Mouse (Mus musculus): ENCODE results near the gene Lrrc34. TPM values are rescaled to one million over a fixed set of nuclear protein-coding genes. Genes with fewer than 3 reads are reported as not detected.

Lrrc34 gene
- total RNA-seq, 1 experiment from 2014 or later: 0.45 TPM

DNA sequence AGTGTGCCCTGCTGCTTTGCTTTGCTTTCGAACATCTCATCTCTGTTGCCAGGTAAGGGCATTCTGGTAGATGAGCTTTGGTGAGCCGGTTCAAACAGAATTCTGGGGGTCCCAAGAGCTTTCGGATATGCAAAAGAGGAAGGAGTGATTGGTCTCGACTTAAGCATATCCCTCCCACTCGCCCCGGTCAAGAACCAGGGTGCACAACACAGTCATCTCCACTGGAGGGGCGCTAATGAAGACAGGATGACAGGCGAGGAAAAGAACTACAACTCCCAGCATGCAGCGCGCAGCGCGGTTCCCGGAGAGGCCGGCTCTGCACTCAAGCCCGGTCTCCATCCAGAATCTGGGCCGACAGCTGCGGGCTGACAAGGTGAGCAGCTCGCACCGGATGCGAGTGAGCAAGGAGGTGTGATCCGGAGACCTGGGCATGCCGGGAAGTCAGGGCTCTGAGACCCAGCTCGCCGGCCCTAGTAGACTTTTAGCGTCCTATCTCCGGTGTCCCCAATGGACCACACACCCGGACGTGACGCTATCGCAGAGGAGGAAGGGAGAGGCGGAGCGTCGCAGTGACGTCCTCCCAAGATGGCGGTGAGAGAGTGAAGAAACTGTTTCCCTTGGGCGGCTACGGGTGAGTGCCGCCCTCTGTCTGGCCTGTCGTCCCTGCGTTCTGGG lies 45.5 kb downstream of the Lrrc34 start, which contains the start of gene Mynn:
Mynn (plus strand) TSS at position 1 of the 675 bp plus-strand sequence.
- ATAC-seq (replicated peaks in 1 of 2; ENCODE audit: insufficient read depth in 1 of 2, low FRiP score in 2 of 2, low TSS enrichment in 1 of 2, low read depth in 1 of 2, poor library complexity in 2 of 2, severe bottlenecking in 2 of 2): peak; percentile 85 to 87

DNA sequence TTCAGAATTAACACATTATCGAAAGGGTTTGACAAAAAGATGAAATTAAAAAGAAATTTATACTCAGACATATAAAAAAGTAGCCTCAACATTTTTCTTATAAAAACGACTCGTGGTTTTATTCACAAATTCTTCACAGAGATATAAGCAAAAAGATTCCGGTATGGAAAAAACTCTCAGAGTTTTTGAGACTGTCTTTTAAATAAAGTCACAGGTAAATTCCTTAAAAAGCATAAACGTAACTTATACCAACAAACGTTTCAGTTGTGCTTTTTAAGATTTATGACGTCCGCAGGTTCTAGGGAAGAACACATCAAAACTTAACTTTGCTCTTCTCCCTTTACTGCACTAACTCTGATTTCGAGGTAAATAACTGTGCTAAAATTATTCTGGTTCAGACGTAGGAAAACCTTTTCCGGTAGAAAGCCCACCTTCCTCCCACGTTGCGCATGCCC lies 46.0 kb downstream of the Lrrc34 start:
- ATAC-seq (replicated peaks in 1 of 2; ENCODE audit: insufficient read depth in 1 of 2, low FRiP score in 2 of 2, low TSS enrichment in 1 of 2, low read depth in 1 of 2, poor library complexity in 2 of 2, severe bottlenecking in 2 of 2): no peak

DNA sequence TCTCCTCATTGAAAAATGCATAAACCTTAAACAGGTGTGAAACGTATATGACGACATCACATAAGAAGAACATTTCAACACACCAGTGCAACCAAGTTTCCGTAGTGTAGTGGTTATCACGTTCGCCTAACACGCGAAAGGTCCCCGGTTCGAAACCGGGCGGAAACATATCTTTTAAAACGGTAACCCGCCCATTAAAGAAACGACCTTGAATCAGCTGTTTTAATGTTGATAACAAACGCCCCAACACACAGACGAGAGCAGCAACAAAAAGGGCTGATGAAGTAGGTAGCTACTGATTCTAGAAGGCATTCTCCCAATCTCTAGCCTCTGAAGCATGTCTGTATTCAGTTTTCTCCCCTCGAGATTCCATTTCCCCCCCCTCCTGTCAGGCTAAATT lies 46.5 kb downstream of the Lrrc34 start:
- peak; percentile 7 to 9; a peak in 1 of 4 replicates for ATAC-seq (replicated peaks in 1 of 2; ENCODE audit: insufficient read depth in 1 of 2, low FRiP score in 2 of 2, low TSS enrichment in 1 of 2, low read depth in 1 of 2, poor library complexity in 2 of 2, severe bottlenecking in 2 of 2)

DNA sequence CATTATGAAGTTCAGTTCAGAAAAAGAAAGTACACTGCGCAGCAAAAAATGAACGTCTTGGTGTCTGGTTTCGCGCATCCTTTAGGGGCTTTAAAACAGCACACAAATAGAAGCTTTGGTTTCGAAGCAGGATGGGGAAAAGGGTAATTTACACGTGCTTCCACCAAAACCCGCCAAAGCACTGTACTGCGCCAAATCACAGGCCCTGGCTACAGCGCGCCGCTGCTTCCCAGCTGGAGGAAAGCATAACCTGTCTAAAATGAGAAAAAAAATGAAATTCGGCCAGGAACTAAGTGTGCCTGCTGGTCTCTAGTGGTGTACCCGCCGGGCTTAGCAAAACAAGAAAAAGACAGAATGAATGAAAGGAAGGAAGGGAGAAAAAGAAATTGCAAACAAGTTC lies 47.0 kb downstream of the Lrrc34 start:
- ATAC-seq (replicated peaks in 1 of 2; ENCODE audit: insufficient read depth in 1 of 2, low FRiP score in 2 of 2, low TSS enrichment in 1 of 2, low read depth in 1 of 2, poor library complexity in 2 of 2, severe bottlenecking in 2 of 2): no peak

DNA sequence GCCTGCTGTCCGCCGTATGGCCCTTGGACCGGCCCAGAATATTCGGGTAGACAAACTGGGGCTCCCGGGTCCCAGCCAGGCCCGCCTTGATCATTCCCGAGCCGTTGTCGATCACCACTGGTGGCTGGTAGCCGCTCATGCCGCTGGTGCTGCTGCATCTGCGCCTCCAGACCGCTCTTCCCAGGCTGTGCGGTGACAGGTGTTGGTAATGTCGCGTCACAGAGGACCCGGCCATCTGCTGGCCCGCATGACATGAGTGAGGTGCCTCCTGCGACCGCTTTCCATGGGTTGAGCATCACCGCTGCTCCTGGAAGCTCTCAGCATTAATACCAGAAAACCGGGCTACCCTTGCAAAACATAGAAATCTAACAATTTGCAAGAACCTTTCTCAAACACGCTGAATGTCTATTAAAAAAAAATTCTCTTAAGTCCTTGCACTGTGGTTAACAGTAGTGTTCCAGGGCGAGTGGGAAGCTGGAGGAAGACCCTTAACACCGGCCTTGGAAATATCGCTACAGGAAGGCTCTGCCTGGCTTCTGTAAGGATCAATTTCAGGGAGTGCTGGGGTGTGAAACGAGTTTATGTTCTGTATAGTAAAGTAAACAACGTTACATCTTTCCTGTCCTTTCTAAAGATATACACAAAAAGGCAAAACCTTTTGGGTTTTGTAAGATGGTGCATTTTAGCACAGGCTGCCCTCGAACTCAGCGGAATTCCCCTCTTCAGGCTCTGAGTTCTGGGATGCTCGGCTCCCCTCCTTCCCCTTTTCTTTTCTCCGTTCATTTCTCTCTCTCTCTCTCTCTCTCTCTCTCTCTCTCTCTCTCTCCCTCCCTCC lies 47.7 kb downstream of the Lrrc34 start, which contains the start of gene Actrt3:
Actrt3 (minus strand) TSS at position 229 of the 835 bp plus-strand sequence.
- ATAC-seq (replicated peaks in 1 of 2; ENCODE audit: insufficient read depth in 1 of 2, low FRiP score in 2 of 2, low TSS enrichment in 1 of 2, low read depth in 1 of 2, poor library complexity in 2 of 2, severe bottlenecking in 2 of 2): no peak

DNA sequence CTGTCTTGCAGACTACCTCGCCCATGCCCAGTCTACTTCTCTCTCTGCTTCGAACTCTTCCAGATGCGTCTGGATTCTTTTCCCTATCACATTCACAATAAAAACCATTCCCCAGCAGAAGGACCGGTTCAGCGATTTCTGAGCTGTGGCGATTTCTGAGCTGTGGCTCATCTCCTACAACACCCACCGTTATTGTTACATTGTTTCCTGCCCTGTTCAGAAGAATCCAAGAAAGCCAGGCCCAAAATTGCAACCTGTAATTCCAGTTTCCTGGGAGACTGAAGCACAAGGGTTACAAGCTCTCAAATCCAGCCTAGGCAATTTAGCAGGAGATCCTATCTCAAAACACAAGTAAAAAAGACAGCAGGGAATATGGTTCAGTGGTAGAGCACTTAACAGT lies 50.4 kb downstream of the Lrrc34 start:
- no peak for ATAC-seq (replicated peaks in 1 of 2; ENCODE audit: insufficient read depth in 1 of 2, low FRiP score in 2 of 2, low TSS enrichment in 1 of 2, low read depth in 1 of 2, poor library complexity in 2 of 2, severe bottlenecking in 2 of 2)

DNA sequence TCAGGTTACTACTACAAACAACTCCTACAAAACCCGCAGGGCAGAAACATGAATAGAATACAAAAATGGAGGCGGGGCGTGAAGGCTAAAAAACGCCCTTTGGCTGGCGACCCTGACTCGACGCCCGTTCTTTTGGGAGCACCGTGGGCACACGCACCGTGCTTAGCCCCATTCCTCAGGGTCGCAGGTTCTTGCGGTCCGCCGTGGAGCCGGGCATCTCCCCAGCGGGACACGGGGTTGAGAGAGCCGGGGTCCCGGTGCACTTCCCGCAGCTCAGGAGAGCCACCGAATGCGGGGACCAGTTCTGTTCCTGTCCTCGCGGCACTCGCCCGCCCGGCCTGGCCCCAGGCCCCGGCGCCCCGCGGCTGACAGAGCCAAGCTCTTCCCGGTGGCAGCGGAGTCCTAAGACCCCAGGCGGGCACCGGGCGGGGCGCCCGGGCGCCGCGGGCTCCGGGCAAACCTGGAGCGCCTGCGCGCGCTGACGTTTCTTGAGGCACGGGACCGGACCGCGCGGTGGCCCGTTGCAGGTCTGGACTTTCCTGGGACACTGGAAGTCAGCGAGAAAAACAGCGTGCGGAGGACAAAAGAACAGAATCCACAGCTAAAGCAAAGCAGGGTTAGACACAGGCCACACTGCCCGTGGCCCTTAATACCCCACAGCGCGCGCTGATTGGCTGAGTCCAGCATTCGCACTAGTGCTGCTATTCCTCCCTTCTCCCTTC lies 52.4 kb downstream of the Lrrc34 start:
- ATAC-seq (replicated peaks in 1 of 2; ENCODE audit: insufficient read depth in 1 of 2, low FRiP score in 2 of 2, low TSS enrichment in 1 of 2, low read depth in 1 of 2, poor library complexity in 2 of 2, severe bottlenecking in 2 of 2): peak; percentile 16 to 23; a peak in 1 of 4 replicates

DNA sequence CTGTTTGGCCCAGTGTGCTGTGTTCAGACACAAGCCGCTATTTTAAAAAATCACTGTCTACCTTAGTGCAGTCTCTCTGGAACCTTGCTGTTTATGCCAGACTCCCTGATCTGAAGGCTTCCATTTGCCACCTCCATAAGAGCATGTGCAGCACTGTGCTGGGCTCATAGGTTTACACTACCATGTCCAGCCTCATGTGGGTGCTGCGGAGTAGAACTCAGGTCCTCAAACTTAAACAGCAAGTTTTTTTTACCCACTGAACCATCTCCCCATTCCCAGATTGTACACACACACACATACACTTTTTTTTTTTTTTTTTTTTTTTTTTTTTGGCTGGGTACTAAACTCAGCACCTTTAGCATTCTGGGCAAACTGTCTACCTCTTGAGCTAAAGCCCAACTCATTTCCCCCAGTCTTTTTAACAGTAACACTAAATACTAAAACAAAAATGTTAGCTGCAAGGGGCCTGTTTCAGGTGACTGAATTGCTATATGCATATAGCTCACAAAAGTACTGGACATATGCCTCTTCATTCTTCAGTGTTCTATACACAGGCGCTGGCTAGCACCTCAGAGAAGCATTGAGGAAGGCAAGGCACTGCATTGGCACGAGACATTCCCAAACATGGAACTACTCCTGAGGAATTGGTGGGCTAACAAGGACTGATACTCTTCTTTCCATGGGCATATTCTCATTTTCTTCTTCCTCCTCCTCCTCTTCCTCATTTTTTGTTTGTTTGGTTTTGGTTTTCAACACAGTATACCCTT lies 53.8 kb downstream of the Lrrc34 start:
- peak; percentile 51 to 53; a peak in 1 of 4 replicates for ATAC-seq (replicated peaks in 1 of 2; ENCODE audit: insufficient read depth in 1 of 2, low FRiP score in 2 of 2, low TSS enrichment in 1 of 2, low read depth in 1 of 2, poor library complexity in 2 of 2, severe bottlenecking in 2 of 2)

DNA sequence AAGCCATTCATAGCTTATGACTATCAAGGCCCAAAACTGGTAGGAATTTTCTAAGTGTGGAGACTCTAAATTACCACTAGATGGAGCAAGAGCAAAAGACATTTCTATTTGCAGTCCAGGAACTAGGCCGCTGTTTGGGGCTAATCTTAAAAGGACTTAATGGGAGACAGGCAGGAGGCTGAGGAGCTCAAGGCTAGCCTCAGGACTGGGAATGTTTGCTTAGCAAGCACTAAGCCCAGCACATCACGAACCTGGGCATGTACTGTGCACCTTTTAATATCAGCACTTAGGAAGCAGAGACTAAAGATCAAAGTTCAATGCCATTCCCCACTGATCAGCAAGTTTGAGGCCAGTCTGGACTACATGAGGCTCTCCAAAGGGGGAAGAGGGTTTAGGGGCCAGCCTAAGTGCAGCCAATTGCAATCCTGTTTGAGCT lies 55.2 kb downstream of the Lrrc34 start:
- peak; percentile 70 to 75 for ATAC-seq (replicated peaks in 1 of 2; ENCODE audit: insufficient read depth in 1 of 2, low FRiP score in 2 of 2, low TSS enrichment in 1 of 2, low read depth in 1 of 2, poor library complexity in 2 of 2, severe bottlenecking in 2 of 2)

DNA sequence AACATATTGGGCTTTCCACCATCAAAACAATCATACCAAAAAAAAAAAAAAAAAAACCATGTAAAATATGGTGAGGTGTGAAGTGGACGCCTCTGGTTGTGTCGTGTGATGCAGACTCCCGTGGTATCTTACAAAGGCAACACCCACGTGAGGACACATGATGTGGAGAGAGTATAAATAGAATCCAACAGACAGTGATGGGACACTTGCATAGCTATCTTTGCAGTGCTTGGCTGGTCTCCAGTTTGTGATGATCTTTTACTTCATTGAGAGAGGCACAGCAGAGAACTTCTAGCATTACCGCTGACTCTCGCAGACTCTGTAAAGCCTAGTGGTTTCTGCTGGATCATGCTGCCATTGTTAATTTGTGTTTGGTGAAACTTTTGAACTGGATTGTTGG lies 58.8 kb downstream of the Lrrc34 start:
- no peak for ATAC-seq (replicated peaks in 1 of 2; ENCODE audit: insufficient read depth in 1 of 2, low FRiP score in 2 of 2, low TSS enrichment in 1 of 2, low read depth in 1 of 2, poor library complexity in 2 of 2, severe bottlenecking in 2 of 2)

Other genes with a start within 250 kb of the Lrrc34 start
- 82.2 and 104 TPM in 2 replicates for gene Mecom, start 99.9 kb downstream of the Lrrc34 start, total RNA-seq (2017)
- gene Actrt3, start 47.9 kb downstream of the Lrrc34 start, total RNA-seq (2017): 0.25 TPM in 1 of 2 replicates, not detected in the other
- gene Mynn, start 45.8 kb downstream of the Lrrc34 start, total RNA-seq (2017): 46.1 and 48.2 TPM in 2 replicates
- not detected in 2 replicates for gene Lrriq4, start 3.4 kb downstream of the Lrrc34 start, total RNA-seq (2017)
- not detected in 2 replicates for gene Lrrc31, start 52.0 kb upstream of the Lrrc34 start, total RNA-seq (2017)
- not detected in 2 replicates for gene Samd7, start 98.4 kb upstream of the Lrrc34 start, total RNA-seq (2017)
- 134 TPM in 2 replicates for gene Sec62, start 145.0 kb upstream of the Lrrc34 start, total RNA-seq (2017)
- 21.1 and 21.6 TPM in 2 replicates for gene Gpr160, start 208.1 kb upstream of the Lrrc34 start, total RNA-seq (2017)

Data from hematopoietic stem cell, adult 5-6 weeks (primary cell).